ENCODE assay signal across 8 mouse cellular contexts in genomic region chr16:30065077-30065476, GRCm38 (mm10). TPM values are rescaled to one million over a fixed set of nuclear protein-coding genes. Genes with fewer than 3 reads are reported as not detected.
A peak's percentile ranks its signal among the peaks of the same experiment; 100 is the strongest.
DNase-seq lines count a peak whose midpoint lies in the region; ATAC-seq lines count a peak whose summit lies in the region.

No protein-coding gene starts in this region.

- DNase-seq in MEL-GATA-1-ER (ENCODE audit: extremely low read depth, low read depth): peak; percentile 89
- DNase-seq in cerebellum, adult 9-10 months: peak; percentile 70
- peak; percentile 82 to 92 for DNase-seq in frontal cortex, adult 2 months (ENCODE audit: extremely low spot score in 1 of 2, low spot score in 1 of 2)
- DNase-seq in hindbrain, embryonic 11.5 days (ENCODE audit: low spot score): peak; percentile 94
- DNase-seq in left cerebral cortex, adult 11 months (ENCODE audit: low spot score): peak; percentile 83
- peak; percentile 98 for DNase-seq in lung, postnatal 25 days (ENCODE audit: low spot score)
- DNase-seq in right cerebral cortex, adult 2 months (ENCODE audit: low spot score in 2 of 2): peak; percentile 84 to 91
- peak; percentile 66 for DNase-seq in urinary bladder, postnatal 10 days (ENCODE audit: low spot score)

- peaks cover 36% of the 10 kb centered on the region for H3K27me3 ChIP-seq in hindbrain, embryonic 11.5 days (ENCODE audit: control insufficient read depth, insufficient read depth, low read length)

- WGBS in hindbrain, embryonic 11.5 days: under 1% methylated on average over 21 of the region's 21 CpGs

- H3K4me2 ChIP-seq in hindbrain, embryonic 11.5 days (replicated peaks; ENCODE audit: low read depth, low read length): peak overlapping the region; percentile 96

- no peak overlapping the region for H3K9ac ChIP-seq in hindbrain, embryonic 11.5 days (ENCODE audit: low read depth, low read length)

- peaks cover 9% of the 10 kb centered on the region for H3K4me1 ChIP-seq in hindbrain, embryonic 11.5 days (replicated peaks; ENCODE audit: control insufficient read depth, insufficient read depth, low read length)

- peak; percentile 60 for ATAC-seq in hindbrain, embryonic 11.5 days (ENCODE audit: low FRiP score)

- H3K9me3 ChIP-seq in hindbrain, embryonic 11.5 days (ENCODE audit: control insufficient read depth, low read length): no peaks in the 10 kb centered on the region

- no peak overlapping the region for H3K27ac ChIP-seq in hindbrain, embryonic 11.5 days (ENCODE audit: low read depth, low read length)

- H3K4me3 ChIP-seq in hindbrain, embryonic 11.5 days (ENCODE audit: low read depth, low read length): peak overlapping the region; percentile 55

- H3K36me3 ChIP-seq in hindbrain, embryonic 11.5 days (ENCODE audit: control insufficient read depth, insufficient read depth, low read length): no peaks in the 10 kb centered on the region

RNA-seq across cellular contexts. Expression of gene Hes1, which starts 0.9 kb away (rescaled TPM):
- polyA plus RNA-seq in frontal cortex, adult 2 months (2012; rRNA removed): 25.2 and 25.6 TPM in 2 replicates
- polyA plus RNA-seq in hindbrain, embryonic 11.5 days (2014; fragmentation: Nextera tagmentation; extraction: Ambion mirVana): 28.8 and 32.9 TPM in 2 replicates
